Mouse (Mus musculus) erythroid progenitor cell, adult 5-6 weeks (primary cell): Measurements from ENCODE around the gene Trmt61a. TPM values are rescaled to one million over a fixed set of nuclear protein-coding genes. Genes with fewer than 3 reads are reported as not detected.

Experiments
- ATAC-seq: replicated peaks from 2 replicates; pipeline ENCODE4 v1.8.0; 2016; ENCODE audit warnings: moderate number of reproducible peaks, mild to moderate bottlenecking, moderate TSS enrichment, inconsistent platforms; ENCODE audit not compliant: poor library complexity, low FRiP score, severe bottlenecking
- total RNA-seq, 2 experiments: library from RNA; stranded (forward) in 1 of 2; stranded (reverse) in 1 of 2; fragments of 150-400 nt in 1 of 2; fragments of 186-747, 209-891 nt in 1 of 2; gene quantifications; 2 replicates each; pipeline versions ENCODE4 v1.2.3 to v1.2.4; 2015 to 2017; ENCODE audit warnings: low replicate concordance in 2 of 2

The Trmt61a gene
- total RNA-seq, 2 experiments from 2014 or later = 2.1 to 2.3 TPM

- ATAC-seq = no peak
Observed at GRCm38 (mm10) chr12:111671431-111671902, 6.4 kb upstream of the Trmt61a start.

GRCm38 (mm10) chr12:111672176-111672575 is 5.7 kb upstream of the Trmt61a start, which contains the start of gene Ckb:
Gene Ckb, minus strand, starts transcription at chr12:111672338.
- no peak for ATAC-seq

- ATAC-seq = no peak
Observed at GRCm38 (mm10) chr12:111672581-111672980, 5.3 kb upstream of the Trmt61a start.

- ATAC-seq = no peak
Observed at GRCm38 (mm10) chr12:111674850-111675486, 2.9 kb upstream of the Trmt61a start.

- no peak for ATAC-seq
Observed at GRCm38 (mm10) chr12:111675797-111676580, 1.9 kb upstream of the Trmt61a start.

GRCm38 (mm10) chr12:111677421-111677820 is 484 bp upstream of the Trmt61a start:
- peak; percentile 26 for ATAC-seq

- no peak for ATAC-seq
Observed at GRCm38 (mm10) chr12:111678670-111678933, 697 bp downstream of the Trmt61a start.

- no peak for ATAC-seq
Observed at GRCm38 (mm10) chr12:111678997-111679396, 1.1 kb downstream of the Trmt61a start.

- no peak for ATAC-seq
Observed at GRCm38 (mm10) chr12:111680661-111681060, 2.8 kb downstream of the Trmt61a start.

- ATAC-seq = no peak
Observed at GRCm38 (mm10) chr12:111681305-111681704, 3.4 kb downstream of the Trmt61a start.

- ATAC-seq = no peak
Observed at GRCm38 (mm10) chr12:111682003-111682402, 4.1 kb downstream of the Trmt61a start.

GRCm38 (mm10) chr12:111682806-111683205 is 4.9 kb downstream of the Trmt61a start:
- ATAC-seq = no peak

GRCm38 (mm10) chr12:111686390-111686789 is 8.5 kb downstream of the Trmt61a start:
- no peak for ATAC-seq

- ATAC-seq = no peak
Observed at GRCm38 (mm10) chr12:111687350-111688068, 9.6 kb downstream of the Trmt61a start.

- no peak for ATAC-seq
Observed at GRCm38 (mm10) chr12:111688069-111688428, 10.1 kb downstream of the Trmt61a start.

GRCm38 (mm10) chr12:111689426-111689825 is 11.5 kb downstream of the Trmt61a start:
- no peak for ATAC-seq

GRCm38 (mm10) chr12:111691346-111691872 is 13.5 kb downstream of the Trmt61a start:
- no peak for ATAC-seq

- no peak for ATAC-seq
Observed at GRCm38 (mm10) chr12:111692899-111693298, 15.0 kb downstream of the Trmt61a start.

GRCm38 (mm10) chr12:111693341-111694270 is 15.7 kb downstream of the Trmt61a start:
- ATAC-seq = no peak
